Mouse (Mus musculus): ENCODE measurements at regions not wholly inside any gene's neighbourhood (a gene's known extent, or its start where the extent isn't known, plus 50 kb on each side); places are given as distances from the start of the nearest gene placed in this dataset.

DNA sequence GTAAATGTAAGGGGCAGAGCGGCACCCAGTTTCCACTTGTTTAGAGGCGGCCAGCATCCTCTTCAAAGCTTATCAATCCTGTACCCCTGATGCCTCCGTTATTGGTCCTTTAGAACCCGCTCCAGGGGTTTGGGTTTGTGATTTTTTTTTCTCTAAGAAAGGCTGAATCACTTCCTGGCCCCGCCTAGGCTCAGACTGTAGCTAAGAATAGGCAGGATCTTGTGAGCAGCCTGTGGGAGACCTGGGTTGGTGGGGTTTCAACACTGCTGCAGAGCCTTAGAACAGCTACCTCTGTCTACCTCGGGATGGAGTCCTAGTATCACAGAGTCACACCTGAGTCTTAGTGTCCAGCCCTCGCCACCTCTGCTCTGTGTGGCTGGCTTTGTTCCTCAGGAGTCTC, 327.9 kb downstream of the Matn1 start:
- no peak for DNase-seq (ENCODE audit: low spot score in 2 of 2)

DNA sequence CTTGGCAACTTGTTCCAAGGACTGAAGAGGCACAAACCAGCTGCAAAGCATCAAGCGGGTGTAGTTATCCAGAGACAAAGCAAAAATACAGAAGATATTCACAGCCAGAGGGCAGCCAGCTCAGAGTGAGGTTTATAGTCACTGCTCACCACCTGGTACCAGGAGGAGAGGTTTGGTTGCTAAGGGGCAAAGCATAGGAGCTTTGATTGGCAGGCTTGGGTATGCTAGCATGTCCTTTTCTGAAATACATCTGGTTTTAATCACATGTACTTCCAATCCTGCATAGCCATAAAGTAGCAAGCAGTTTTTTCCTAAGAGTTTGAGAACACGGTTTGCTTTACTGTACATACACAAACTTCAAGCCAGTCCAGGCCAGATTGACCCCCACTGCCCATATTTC, 349.4 kb downstream of the Matn1 start:
- no peak for DNase-seq (ENCODE audit: low spot score in 2 of 2)

DNA sequence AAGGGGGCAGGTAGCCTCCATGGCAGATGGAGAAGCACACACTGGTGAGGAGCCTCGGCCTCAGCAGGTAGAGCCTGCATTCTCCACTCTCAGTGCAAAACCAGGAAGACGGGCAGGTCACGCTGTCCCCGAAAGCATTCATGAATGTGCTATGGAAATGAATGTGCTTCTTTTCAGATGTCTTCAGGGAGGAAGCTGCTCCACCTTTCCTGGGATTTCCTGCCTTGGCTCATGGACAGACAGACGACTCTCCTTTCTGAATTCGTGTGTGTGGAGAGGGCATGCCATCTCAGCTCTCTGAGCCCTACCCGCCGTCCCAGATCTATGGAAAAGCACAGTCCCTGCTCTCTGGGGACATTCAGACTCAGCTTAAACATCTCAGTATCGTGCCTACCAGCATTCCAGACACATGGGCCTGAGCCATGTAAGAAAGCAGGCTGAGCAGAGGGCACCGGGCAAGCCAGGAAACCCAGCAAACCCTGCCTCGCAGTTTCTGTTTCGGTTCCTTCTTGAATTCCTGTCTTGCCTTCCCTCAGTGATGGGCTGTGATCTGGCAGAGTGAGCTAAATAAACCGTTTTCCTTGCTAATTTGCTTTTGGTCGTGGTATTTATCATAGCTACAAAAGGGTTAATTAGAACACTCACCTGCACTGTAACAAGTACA, 354.0 kb downstream of the Matn1 start:
- DNase-seq (ENCODE audit: low spot score in 2 of 2), result no peak

DNA sequence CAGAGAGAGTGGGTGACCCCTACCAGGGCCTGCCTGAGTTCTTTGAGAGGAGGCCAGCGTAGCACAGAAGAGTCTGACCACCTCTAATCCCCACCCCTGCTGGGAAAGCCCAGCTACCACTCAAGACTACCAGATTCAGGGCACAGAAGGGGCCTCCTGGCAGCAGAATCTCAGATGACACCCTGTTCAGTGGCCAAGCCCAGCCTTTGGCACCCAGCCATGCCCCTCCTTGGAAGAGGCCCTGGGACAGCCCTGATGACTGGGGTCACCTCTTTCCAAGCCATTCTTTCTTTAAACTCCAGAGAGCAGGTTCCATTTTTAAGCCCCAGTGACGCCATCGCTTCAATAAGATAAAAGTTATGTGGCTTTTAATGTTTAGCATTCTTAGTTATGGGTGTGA, 359.8 kb downstream of the Matn1 start:
- no peak for DNase-seq (ENCODE audit: low spot score in 2 of 2)

DNA sequence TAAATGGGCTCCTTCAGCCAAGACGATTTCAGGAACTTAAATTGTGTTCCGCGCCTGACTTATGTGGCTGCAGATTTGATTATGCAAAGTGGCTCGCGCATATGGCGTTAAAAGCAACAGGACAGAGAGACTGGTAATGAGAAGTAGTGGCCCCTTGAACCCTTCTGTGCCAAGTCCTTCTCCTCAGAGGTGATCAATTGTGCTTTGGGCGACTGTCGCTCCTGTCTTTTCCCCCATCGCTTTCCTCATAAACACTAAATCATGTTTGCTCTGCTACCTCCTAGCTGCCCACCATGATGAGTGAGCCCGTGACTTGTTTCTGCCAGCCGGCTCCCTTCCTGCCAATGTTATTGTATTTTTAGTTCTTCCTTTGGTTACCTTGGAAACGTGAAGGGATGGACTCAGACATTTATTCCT, 360.2 kb downstream of the Matn1 start:
- no peak for DNase-seq (ENCODE audit: low spot score in 2 of 2)

DNA sequence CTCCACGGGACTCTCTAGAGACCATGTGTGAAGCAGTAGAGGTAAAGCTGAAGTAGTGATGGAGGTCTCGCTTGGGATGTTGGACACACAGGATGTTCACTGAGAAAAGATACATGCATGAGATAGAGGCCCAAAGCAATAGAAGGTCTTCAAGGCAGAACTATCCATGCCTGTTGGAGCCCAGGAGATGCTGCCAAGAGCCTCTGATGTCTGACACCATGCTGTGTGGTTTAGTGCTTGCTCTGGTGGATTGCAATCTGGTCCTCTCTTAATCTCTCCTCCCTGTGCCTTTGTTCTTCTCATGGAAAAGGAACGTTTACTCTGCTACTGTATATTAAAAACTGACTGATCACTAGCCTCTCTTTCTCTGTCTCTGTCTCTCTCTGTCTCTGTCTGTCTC, 370.0 kb downstream of the Matn1 start:
- DNase-seq (ENCODE audit: low spot score in 2 of 2), result no peak

DNA sequence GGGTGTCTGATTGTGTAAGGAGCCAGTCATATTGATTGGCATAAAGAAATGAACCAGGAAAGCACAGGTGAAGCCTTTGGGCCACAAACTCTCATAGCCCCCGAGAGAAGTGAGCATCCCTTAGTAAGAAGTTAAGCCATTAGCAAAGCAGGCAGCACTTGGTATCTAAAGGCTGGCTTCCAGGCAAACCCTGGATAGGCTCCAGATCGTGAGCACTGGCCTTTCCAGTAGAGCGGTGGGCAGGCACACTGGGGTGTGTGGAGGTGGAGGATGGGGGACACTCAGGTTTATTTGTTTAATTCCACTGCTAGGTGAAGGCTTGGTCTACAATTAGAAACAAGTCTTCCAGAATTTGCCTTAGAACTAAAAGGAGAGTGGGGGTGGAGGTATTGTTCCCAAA, 371.9 kb downstream of the Matn1 start:
- DNase-seq (ENCODE audit: low spot score in 2 of 2), result no peak

DNA sequence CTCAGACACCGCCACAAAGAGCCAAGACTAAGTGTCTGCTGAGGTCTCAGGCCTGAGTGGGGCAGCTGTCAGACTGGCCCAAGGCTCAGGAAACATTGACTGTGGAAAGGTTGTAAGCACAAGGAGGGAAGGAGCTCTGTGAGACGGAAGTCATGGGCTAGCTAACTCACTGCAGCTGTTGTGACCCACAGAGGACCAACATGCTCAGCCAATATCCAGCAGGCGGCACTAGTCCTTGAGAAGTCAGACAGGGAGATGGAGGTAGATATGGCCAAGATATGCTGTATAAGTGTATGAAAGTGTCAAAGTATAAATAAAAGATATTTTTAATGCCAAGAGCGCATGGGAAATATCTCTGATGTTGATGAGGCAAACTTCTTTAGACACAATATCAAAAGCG, 378.1 kb downstream of the Matn1 start:
- DNase-seq (ENCODE audit: low spot score in 2 of 2), result no peak

DNA sequence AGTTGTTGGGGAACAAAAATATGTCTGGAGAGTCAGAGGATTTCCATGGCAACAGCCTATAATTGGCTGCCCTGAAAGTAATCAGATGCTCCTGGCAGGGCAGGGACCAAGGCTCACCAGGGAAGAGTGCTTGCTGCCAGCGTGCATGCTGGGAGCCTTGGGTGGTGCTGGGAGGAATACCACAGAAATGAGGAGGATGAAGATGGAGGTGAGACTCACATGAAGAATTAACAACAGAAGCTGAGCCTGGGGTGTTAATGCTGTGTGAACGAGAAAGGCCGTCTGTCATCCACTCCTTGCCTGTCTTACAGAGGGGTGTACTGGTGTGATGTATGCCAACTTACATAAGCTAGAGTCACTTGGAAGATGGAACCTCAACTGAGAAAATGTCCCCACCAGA, 380.3 kb downstream of the Matn1 start:
- no peak for DNase-seq (ENCODE audit: low spot score in 2 of 2)

DNA sequence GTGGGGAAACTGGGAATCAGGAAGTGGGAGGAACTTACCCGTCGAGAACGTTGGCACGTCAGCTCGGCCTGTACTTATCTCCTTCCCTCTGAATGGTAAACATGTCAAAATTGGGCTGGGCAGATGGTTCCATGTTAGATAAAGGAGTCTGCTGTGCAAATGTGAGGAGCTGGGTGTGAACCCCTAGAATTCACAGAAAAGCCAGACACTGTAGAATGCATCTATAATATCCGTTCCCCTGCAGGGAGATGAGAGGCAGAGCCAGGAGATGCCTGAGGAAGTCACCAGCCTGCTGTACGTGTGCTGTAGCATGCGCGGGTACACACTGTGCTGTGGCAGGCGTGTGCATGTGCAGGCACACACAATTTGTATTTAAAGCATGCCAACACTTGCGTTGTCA, 381.0 kb downstream of the Matn1 start:
- no peak for DNase-seq (ENCODE audit: low spot score in 2 of 2)

DNA sequence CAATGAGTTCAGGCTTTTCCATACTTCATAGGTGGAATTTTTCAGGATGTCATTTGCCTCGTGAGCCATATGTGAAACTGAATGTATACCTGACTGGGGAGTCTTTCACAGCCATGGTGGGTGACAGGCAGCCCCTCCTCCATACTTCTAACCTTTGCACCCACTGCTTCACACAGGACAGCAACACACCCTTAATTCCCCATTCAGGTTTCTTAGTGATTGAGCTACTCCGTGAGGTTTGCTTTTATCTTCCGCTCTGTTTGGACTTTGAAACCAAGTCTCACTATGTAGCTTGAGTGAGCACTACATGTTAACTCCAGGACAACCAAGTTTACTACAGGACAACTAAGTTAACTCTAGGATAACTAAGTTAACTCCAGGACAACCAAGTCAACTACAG, 381.4 kb downstream of the Matn1 start:
- DNase-seq (ENCODE audit: low spot score in 2 of 2), result no peak

DNA sequence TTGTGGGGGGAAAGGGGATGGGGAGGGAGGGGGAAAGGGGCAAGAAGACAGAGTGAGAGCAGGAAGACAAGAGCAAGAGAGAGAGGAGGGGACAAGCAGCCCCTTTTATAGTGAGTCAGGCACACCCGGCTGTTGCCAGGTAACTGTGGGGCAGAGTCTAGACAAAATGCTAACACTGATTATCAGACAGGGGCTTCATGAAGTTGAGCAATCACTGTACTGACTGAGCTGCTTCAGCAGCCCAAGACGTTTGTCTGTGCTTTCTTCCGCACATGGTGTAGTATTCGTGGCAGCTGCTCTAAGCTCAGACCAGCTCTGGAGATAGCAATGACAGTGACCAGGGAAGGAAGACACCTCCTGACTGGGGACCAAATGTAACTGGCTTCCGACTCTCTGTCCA, 385.2 kb downstream of the Matn1 start:
- no peak for DNase-seq (ENCODE audit: low spot score in 2 of 2)

DNA sequence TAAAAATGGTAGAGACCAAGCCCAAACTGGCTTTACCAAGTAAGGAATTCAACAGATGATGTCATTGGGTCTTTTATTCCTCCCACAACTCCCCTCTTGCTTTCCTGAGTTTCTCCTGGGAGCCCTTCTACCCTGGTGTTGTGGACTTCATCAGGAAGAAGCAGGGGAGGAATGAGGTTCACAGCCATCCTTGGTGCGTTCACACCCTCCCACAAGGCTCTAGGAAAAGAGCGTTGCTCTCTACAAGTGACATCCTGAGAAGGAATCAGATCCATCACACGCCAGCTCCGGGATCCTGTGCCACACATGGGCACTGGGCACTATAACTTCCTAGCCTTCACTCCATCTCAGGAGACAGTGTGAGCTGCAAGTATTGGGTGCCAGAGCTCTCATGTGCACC, 387.5 kb downstream of the Matn1 start:
- no peak for DNase-seq (ENCODE audit: low spot score in 2 of 2)

DNA sequence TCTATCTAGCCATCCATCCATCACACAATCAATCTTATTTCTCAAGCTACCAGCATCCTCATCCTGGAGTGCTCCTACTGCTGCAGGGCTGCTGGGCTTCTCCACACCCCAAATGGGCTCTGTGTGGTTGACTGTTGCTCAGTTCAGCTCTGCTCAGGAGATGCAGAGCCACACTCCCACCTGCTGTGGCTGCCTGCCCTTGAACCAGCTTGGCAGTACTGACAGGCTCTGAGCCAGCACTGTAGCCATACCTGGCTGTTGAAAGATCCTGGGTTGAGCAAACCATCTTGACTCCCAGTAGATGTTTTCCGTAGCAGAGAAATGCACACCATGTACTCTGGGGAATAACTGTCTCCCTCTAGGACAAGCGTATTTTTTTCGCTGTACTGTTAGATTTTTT, 392.6 kb downstream of the Matn1 start:
- no peak for DNase-seq (ENCODE audit: low spot score in 2 of 2)

DNA sequence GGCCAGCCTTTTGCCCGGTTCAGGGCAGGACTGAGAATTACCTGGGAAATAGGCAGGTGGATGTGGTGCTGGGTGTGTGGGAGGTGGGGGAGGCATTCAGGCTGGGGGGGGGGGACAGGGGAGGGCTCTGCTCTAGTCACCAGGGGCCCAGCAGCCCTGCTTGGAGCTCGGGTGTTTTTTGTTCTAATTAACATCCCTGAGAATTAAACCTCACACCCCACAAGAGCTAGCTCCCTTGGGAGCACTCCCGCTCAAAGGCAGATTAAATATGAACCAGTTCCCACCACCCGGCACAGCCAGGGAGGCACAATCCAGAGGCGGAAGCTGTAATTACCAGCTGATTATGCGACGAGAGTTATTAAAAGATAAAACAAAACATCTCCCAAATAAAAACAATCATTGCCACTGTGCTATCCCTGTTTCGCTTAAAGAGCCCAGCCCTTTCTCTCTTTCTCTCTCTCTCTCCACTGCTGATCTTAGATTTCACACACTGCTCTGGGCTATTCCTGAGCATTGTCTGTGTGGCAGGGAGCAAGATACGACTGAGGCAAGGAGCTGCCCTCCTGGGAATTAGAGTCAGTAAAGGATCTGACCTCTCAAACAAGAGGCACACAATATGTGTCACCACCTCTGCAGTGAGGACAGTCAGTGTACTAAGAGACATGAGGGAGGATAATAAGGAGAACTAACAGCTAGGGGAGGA, 397.0 kb downstream of the Matn1 start:
- no peak for DNase-seq (ENCODE audit: low spot score in 2 of 2)

DNA sequence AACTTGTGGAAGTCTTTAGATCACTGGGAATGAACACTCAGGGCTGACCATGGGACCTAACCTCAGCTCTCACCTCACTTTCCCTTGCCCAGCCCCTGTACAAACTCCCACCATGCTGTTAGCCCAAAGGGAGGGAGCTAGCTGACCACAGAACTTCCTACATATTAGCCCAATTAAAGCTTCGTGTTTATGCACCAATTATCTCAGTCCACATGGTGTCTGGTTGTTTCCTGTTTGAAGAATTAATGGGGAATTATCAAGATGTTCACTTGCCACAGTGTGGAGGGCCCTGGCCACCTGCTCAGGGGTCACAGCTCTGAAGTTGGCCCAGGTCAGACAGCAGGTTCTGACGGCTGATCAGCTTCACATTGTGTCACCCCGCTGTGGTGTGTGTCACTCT, 402.5 kb downstream of the Matn1 start:
- no peak for DNase-seq (ENCODE audit: low spot score in 2 of 2)

DNA sequence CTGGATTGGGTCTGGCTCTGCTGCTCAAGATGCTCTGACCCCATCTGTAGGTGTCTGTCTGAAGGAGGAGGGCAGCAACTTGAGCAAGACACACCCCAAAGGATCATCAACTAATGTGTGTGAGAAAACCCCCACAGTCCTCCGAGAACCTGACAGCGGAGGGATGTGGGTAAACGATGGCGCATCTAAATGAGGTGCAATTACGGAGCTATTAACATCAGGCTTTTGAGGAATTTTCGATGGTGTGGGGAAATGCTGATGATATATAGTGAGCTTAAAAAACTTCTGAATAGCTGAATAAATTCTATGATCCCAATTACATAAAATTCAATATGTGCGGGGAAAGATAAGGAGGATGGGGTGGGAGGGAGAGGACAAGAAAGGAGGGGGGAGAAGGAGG, 406.1 kb downstream of the Matn1 start:
- no peak for DNase-seq (ENCODE audit: low spot score in 2 of 2)

DNA sequence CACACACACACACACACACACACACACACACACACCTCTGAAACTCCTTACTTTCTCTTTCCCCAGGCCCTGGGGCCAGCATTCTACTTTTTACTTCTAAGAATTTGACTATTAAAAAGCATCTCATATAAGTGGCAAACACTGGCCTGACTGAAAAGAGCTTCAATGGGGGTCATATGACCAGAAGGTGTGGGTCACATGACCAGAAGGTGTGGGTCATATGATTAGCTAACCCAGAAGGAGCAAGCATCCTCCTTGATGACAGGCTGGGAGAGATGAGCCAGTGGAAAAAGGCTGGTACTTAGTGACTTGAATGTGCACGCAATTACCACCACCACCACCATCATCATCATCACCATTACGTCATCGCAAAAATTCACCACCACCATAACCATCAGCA, 410.7 kb downstream of the Matn1 start:
- DNase-seq (ENCODE audit: low spot score in 2 of 2), result no peak

DNA sequence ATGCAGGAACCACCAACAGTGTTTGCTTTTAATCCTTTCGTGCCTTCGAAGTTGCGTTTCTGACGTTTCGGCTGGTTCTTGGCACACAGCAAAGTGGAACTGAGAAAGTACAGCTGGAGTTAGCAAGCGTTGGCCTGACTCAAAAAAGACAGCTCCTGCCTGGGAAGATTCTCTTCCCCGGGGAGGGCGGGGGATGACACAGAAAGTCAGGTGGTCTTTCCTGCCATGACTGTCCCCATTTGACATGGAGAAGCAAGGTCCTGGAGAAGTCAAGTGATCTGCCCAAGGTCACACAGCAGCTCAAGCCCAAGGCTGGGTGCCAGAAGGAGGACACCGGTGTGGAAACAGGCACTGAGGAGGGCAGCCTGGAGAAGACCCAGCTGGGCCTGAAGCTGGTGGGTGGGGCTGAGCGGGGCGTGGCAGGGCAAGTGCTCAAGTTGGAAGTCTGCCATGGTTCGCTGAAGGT, 411.4 kb downstream of the Matn1 start:
- DNase-seq (ENCODE audit: low spot score in 2 of 2), result no peak

DNA sequence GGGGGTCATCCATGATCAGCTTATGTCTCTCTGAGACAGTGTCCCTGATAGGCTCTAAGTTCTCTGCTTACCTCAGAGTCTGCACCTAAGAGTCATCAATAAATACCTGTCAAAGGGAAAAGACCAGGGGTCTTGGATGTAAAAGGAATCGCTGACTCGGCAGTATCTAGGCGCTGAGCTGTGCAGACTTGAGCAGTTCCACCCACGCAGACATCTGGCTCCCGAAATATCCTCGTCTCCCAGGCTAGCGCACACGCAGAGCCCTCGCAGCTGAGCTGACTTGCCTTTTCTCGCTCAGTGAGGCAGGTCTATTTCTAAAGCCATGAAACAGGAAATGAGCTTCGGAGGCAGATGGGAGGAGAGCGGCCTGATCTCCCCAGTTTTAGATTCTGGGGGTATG, 412.1 kb downstream of the Matn1 start:
- no peak for DNase-seq (ENCODE audit: low spot score in 2 of 2)

DNA sequence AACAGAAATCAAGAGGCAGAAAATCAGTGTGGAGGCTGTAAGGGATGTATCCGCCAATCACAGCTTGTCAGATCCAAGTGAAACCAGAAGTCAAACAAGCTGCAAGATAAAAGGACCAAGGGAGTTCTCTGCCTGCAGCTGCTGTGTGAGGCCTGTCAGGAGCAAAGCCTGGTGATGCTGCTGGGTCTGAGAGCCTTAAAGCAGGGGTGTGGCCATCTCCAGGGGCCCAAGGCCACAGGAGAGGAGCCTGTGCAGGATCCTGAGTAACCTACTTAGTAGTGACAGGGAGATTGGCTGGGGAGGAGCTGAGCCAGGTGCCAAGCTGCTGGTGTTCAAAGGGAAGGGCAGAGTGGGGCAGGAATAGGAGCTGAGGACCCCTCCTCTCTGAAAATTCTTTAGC, 418.8 kb downstream of the Matn1 start:
- DNase-seq (ENCODE audit: low spot score in 2 of 2), result no peak

DNA sequence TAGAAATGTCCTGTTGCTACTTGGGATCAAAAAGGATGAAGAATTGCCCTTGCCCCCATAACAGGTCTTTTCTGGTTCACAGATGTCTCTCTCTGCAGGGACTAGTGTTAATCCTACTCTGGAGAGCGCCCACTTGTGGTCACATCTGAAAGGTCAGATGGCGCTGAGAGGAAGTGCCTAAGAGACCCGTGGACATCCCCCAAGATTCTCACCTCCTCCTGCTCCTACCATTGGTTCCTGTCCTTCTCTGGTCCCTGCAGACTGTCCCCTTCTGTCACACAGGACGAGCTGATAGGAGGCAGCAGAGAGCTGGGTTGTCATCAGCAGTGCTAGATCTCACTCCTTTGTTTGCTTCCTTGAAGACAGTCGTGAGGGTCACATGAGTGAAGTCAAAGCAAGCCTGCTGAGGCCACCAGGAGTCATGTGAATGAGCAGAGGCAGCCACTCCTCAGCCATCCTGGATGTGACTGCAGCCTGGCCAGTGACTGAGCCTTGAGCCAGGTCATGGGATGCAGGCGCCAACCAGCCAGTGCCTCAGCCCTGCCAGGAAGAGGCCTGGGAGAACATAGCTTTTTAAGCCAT, 420.6 kb downstream of the Matn1 start:
- DNase-seq (ENCODE audit: low spot score in 2 of 2), result peak in 1 of 2 experiments; percentile 6

DNA sequence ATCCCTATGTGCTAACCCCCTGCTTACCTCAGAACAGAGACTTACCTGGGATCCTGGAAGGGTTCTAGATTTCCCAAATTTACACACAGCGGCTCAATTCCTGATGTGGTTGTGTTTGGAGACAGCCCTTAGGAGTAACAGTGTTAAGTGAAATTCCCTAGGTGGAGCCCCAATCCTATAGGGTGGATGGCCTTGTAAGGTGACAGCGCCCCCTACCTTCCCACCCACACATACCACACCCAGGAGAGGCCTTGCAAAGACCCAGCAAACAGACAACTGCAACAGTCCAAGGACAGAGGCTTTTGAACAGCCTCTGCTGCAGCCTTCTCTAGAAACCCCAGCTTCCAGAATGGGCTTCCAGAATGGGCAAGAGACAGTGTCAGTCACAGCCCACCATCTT, 421.8 kb downstream of the Matn1 start:
- no peak for DNase-seq (ENCODE audit: low spot score in 2 of 2)

Data from spleen, postnatal 14 days (tissue).